Mouse (Mus musculus) midbrain, embryonic 10.5 days (tissue): ENCODE measurements around the gene Rps11. TPM values are rescaled to one million over a fixed set of nuclear protein-coding genes. Genes with fewer than 3 reads are reported as not detected.
"Not testable (repeated sequence)": the region's sequence is repeated elsewhere in the genome, so short reads cannot be mapped to it uniquely, and the experiment has no call there.

Source experiments
- DNase-seq: peaks from one replicate; pipeline ENCODE4 v3.0.0-alpha.2; 2017; ENCODE audit warnings: low spot score
- H3K27ac ChIP-seq: fragments of 300-500 bp; sonication (generic); replicated peaks from 2 replicates; pipeline ENCODE4 v1.5.1; 2016; ENCODE audit warnings: mild to moderate bottlenecking
- H3K27me3 ChIP-seq: fragments of 300-500 bp; sonication (generic); 2 replicates; pipeline ENCODE4 v1.6.1; 2016; ENCODE audit warnings: low read depth, mild to moderate bottlenecking; ENCODE audit not compliant: poor library complexity, severe bottlenecking
- H3K36me3 ChIP-seq: fragments of 300-500 bp; sonication (generic); 2 replicates; pipeline ENCODE4 v1.6.1; 2016; ENCODE audit warnings: mild to moderate bottlenecking, moderate library complexity
- H3K4me1 ChIP-seq: fragments of 300-500 bp; sonication (generic); 2 replicates; pipeline ENCODE4 v1.6.1; 2016
- H3K4me3 ChIP-seq: fragments of 300-500 bp; sonication (generic); 2 replicates; pipeline ENCODE4 v1.5.1; 2016; ENCODE audit warnings: mild to moderate bottlenecking, moderate library complexity
- H3K9me3 ChIP-seq: fragments of 300-500 bp; sonication (generic); replicated peaks from 2 replicates; pipeline ENCODE4 v1.6.1; 2016; ENCODE audit warnings: mild to moderate bottlenecking
- WGBS: fragments of 180-500 bp; shearing (Covaris S2); methylation state at CpG from one replicate; pipeline ENCODE4 v1.1.7; 2016; 5-methylcytosine and 5-hydroxymethylcytosine counted together
- polyA plus RNA-seq: library from polyadenylated mRNA; unstranded; fragments of >200 nt; fragmentation: Nextera tagmentation; extraction: Ambion mirVana; gene quantifications from 2 replicates; pipeline ENCODE4 v1.2.1, GENCODE M21; 2016

Rps11 gene
- polyA plus RNA-seq, result 1,493 and 1,787 TPM in 2 replicates

- H3K36me3 ChIP-seq, result peaks cover 75% of the 10 kb centered on the region
- H3K4me3 ChIP-seq, result peak within 1 kb of the TSS; percentile 95
- no peaks in the 10 kb centered on the region for H3K9me3 ChIP-seq
- WGBS, result 1% methylated on average over 59 of the region's 59 CpGs
- peaks cover 61% of the 10 kb centered on the region for H3K4me1 ChIP-seq
- H3K27ac ChIP-seq, result peak within 1 kb of the TSS; percentile 95
- H3K27me3 ChIP-seq, result no peaks in the 10 kb centered on the region
- DNase-seq, result peak; percentile 100
Observed at GRCm38 (mm10) chr7:45124224-45125143, at the start of gene Rps11. Rps11 (minus strand) TSS chr7:45124439.

DNA sequence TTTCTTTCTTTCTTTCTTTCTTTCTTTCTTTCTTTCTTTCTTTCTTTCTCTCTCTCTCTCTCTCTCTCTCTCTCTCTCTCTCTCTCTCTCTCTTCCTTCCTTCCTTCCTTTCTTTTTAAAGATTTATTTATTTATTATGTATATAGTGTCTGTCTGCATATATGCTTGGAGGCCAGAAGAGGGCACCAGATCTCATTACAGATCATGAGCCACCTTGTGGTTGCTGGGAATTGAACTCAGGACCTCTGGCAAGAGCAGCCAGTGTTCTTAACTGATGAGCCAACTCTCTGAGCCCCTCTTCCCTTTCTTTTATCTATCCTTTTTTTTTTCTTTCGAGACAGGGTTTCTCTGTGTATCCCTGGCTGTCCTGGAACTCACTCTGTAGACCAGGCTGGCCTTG lies 49.5 kb upstream of the Rps11 start:
- peaks cover 24% of the 10 kb centered on the region for H3K4me1 ChIP-seq
- not testable (repeated sequence) for H3K36me3 ChIP-seq, DNase-seq, H3K27ac ChIP-seq, H3K4me3 ChIP-seq
- 63% methylated on average over 1 of the region's 1 CpGs for WGBS
- peaks cover 32% of the 10 kb centered on the region for H3K9me3 ChIP-seq
- H3K27me3 ChIP-seq, result peaks cover 97% of the 10 kb centered on the region

GRCm38 (mm10) chr7:45172974-45173373 lies 48.7 kb upstream of the Rps11 start:
- no peak for DNase-seq
- 58% methylated on average over 7 of the region's 7 CpGs for WGBS
- Histone ChIP-seq H3K27ac (no peak overlapping the region), H3K4me1 (peaks cover 31% of the 10 kb centered on the region), H3K9me3 (peaks cover 34% of the 10 kb centered on the region), H3K27me3 (peaks cover 97% of the 10 kb centered on the region), H3K4me3 (no peak overlapping the region), H3K36me3 (no peaks in the 10 kb centered on the region)

DNA sequence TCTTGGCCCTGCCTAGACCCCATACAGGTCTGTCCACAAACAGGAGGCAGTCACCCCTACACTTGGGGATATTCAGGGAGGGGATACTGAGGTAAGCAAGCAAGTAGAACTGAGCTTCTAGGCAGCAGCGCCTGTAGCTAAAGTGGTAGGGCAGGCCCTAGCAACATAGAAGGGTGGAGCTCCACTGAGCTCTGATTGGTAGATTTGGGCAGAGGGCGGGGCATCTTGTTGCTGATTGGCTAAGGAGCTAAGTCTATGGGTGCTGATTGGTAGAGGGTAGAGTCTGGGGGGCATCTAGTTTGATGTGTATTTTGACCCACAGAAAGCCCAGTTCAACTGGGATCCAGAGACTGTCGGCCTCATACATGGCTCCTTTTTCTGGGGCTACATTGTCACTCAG lies 45.3 kb upstream of the Rps11 start:
- 92% methylated on average over 3 of the region's 3 CpGs for WGBS
- DNase-seq, result no peak
- peaks cover 97% of the 10 kb centered on the region for H3K27me3 ChIP-seq

DNA sequence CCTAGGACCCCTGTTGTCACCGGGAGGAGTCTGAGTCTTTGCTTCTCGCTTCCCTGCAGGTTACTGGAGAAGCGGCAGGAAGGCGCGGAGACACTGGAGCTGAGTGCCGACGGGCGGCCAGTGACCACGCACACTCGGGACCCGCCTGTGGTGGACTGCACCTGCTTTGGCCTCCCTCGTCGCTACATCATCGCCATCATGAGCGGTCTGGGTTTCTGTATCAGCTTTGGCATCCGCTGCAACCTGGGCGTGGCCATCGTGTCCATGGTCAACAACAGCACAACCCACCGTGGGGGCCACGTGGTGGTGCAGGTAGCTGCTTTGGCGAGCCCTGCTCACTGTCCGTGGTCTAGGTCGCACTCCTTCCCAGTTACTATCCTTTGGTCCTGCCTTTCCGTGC lies 44.4 kb upstream of the Rps11 start:
- Histone ChIP-seq H3K36me3 (no peaks in the 10 kb centered on the region), H3K9me3 (peaks cover 34% of the 10 kb centered on the region), H3K4me3 (peak overlapping the region; percentile 31), H3K27me3 (peaks cover 97% of the 10 kb centered on the region), H3K4me1 (peaks cover 22% of the 10 kb centered on the region), H3K27ac (no peak overlapping the region)
- DNase-seq, result no peak
- 5% methylated on average over 24 of the region's 24 CpGs for WGBS

More for the DNA sequence above, 45.3 kb upstream of the Rps11 start:
- Histone ChIP-seq H3K9me3 (peaks cover 34% of the 10 kb centered on the region), H3K36me3 (no peaks in the 10 kb centered on the region), H3K4me1 (peaks cover 15% of the 10 kb centered on the region), H3K4me3 (no peak overlapping the region), H3K27ac (no peak overlapping the region)

- peaks cover 98% of the 10 kb centered on the region for H3K27me3 ChIP-seq
- H3K4me1 ChIP-seq, result peaks cover 24% of the 10 kb centered on the region
- H3K9me3 ChIP-seq, result peaks cover 34% of the 10 kb centered on the region
- no peak for DNase-seq
- no peaks in the 10 kb centered on the region for H3K36me3 ChIP-seq
- H3K27ac ChIP-seq, result no peak overlapping the region
- 2% methylated on average over 19 of the region's 19 CpGs for WGBS
- H3K4me3 ChIP-seq, result peak overlapping the region; percentile 31
Observed at GRCm38 (mm10) chr7:45167761-45168445, 43.7 kb upstream of the Rps11 start.

- no peak for DNase-seq
- no peak overlapping the region for H3K4me3 ChIP-seq
Observed at GRCm38 (mm10) chr7:45166950-45167401, 42.7 kb upstream of the Rps11 start.

DNA sequence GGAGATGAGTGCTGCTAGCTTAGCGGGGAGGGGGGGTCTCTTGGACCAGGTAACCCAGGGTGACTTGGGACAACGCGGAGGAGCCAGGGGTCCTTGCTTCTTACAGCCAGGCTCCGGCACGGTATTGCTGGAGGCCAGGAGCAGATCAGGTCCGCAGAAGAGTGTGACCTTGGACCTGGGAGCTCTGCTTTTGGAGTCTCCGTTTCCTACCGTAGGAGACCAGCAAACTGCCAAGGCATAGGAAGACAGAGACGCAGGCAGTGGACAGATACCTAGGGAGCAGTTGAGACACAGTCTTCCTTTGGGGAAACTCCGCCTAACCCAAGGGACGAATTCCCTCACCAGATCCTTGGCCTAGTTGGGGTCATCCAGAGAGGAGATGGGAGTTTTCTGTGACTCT lies 41.5 kb upstream of the Rps11 start:
- no peak overlapping the region for H3K4me3 ChIP-seq
- 44% methylated on average over 11 of the region's 11 CpGs for WGBS
- H3K9me3 ChIP-seq, result peaks cover 21% of the 10 kb centered on the region
- no peak overlapping the region for H3K27ac ChIP-seq
- peaks cover 85% of the 10 kb centered on the region for H3K27me3 ChIP-seq
- peaks cover 4% of the 10 kb centered on the region for H3K36me3 ChIP-seq
- DNase-seq, result no peak
- H3K4me1 ChIP-seq, result peaks cover 33% of the 10 kb centered on the region

More at GRCm38 (mm10) chr7:45166950-45167401, 42.7 kb upstream of the Rps11 start:
- 24% methylated on average over 10 of the region's 10 CpGs for WGBS
- no peak overlapping the region for H3K27ac ChIP-seq
- no peaks in the 10 kb centered on the region for H3K36me3 ChIP-seq
- H3K9me3 ChIP-seq, result peaks cover 30% of the 10 kb centered on the region
- H3K4me1 ChIP-seq, result peaks cover 32% of the 10 kb centered on the region
- H3K27me3 ChIP-seq, result peaks cover 98% of the 10 kb centered on the region

DNA sequence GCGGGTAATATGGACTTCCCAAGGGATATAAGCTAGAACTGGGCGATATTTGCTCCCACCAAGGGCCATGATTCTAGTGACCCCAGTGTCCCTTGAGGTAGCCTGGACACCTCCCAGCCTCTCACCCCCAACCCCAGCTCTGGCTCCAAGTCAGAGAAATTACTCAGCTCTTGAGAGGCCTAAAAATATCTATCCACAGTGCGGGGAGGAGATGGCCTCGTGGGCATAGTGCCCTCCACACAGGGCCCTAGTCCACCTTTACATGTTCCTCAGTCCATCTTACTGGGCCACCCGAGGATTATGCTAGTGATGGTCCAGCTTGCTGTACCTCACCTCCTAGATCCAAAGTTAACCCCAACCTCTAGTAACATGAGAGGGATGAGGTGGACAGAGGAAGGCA lies 40.6 kb upstream of the Rps11 start:
- Histone ChIP-seq H3K9me3 (peaks cover 12% of the 10 kb centered on the region), H3K4me3 (peak overlapping the region; percentile 58; the same call in 1 of the 2 replicates), H3K36me3 (peaks cover 13% of the 10 kb centered on the region), H3K27me3 (peaks cover 76% of the 10 kb centered on the region), H3K4me1 (peaks cover 33% of the 10 kb centered on the region), H3K27ac (no peak overlapping the region)
- 63% methylated on average over 5 of the region's 5 CpGs for WGBS
- DNase-seq, result no peak

DNA sequence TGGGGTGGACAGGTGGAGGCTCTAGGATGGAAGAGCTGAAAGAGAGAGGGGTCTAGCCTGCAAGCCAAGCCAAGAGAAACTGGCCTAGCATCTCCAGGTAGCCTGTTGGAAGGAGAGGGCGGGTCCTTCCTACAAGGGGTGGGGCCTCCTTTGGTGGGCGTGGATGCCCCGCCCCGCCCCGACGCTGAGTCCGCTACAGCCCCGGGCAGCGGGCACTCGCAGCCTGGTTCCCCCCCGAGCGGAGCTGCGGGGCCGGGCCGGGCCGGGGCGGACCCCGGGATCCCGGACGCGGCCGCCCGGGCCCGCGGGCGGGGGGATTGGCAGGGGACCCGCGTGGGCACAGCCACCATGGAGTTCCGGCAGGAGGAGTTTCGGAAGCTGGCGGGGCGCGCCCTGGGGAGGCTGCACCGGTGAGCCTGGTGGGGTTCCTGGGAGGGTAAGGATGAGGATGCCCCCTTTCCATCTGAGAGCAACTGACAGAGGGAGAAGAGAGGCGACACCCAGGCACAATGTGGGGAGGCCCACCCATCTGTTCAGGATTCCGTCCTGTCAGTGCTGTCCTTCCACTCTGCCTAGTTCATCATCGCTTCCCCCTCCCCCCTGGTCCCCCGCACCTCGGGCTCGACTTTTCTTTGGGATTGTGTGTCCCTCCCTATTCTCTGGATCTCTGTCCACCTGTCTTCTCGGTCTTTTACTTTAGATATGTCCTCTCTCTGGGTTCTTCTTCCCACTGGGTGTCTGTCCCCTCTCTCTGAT lies 39.7 kb upstream of the Rps11 start, which contains the start of gene Slc17a7:
Slc17a7 (plus strand) TSS at position 215 of the 756 bp plus-strand sequence.
- Histone ChIP-seq H3K27me3 (peaks cover 67% of the 10 kb centered on the region), H3K9me3 (peaks cover 3% of the 10 kb centered on the region), H3K27ac (no peak within 1 kb of the TSS; the same call in 1 of the 2 replicates), H3K4me1 (peaks cover 33% of the 10 kb centered on the region), H3K4me3 (peak within 1 kb of the TSS; percentile 58), H3K36me3 (peaks cover 22% of the 10 kb centered on the region)
- DNase-seq, result peak; percentile 42
- 3% methylated on average over 41 of the region's 41 CpGs for WGBS

GRCm38 (mm10) chr7:45162996-45163615 lies 38.9 kb upstream of the Rps11 start:
- no peak overlapping the region for H3K4me3 ChIP-seq
- WGBS, result 71% methylated on average over 9 of the region's 9 CpGs

DNA sequence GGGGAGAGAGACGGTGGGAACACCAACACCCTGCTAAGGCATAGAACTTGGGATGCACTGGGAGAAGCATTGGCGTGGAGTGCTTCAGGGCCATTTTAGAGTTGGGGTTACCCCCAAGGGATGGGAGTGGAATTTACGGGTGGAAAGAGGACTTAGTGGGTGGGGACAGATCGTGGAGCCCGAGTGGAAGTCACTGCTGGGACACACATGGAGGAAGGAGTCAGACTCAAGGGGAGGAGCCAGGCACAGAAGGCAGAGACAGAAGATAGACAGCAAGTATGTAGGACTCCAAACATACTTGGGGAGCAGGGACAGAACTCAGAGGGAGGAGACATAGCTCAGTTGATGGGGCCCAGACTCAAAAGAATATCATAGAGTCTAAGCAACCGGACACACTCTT lies 38.3 kb upstream of the Rps11 start:
- Histone ChIP-seq H3K9me3 (no peaks in the 10 kb centered on the region), H3K27ac (peak overlapping the region; percentile 72; the same call in 1 of the 2 replicates), H3K27me3 (peaks cover 54% of the 10 kb centered on the region), H3K4me1 (peaks cover 22% of the 10 kb centered on the region), H3K36me3 (peaks cover 35% of the 10 kb centered on the region), H3K4me3 (peak overlapping the region; percentile 55)
- DNase-seq, result no peak
- 24% methylated on average over 6 of the region's 6 CpGs for WGBS

More at GRCm38 (mm10) chr7:45162996-45163615, 38.9 kb upstream of the Rps11 start:
- H3K36me3 ChIP-seq, result peaks cover 30% of the 10 kb centered on the region
- no peaks in the 10 kb centered on the region for H3K9me3 ChIP-seq
- peaks cover 28% of the 10 kb centered on the region for H3K4me1 ChIP-seq
- no peak overlapping the region for H3K27ac ChIP-seq
- no peak for DNase-seq
- H3K27me3 ChIP-seq, result peaks cover 59% of the 10 kb centered on the region
